Mouse (Mus musculus) G1E (cell line): Measurements from ENCODE around the gene Tmem104. TPM values are rescaled to one million over a fixed set of nuclear protein-coding genes. Genes with fewer than 3 reads are reported as not detected.

Experiments
- ATAC-seq: 2 replicates; pipeline ENCODE4 v1.8.0; 2016; ENCODE audit warnings: mild to moderate bottlenecking; ENCODE audit not compliant: insufficient number of reproducible peaks, poor library complexity, low FRiP score, severe bottlenecking; ENCODE audit errors: extremely low read depth
- DNase-seq: peaks from one replicate; pipeline ENCODE4 v3.0.0; 2012; ENCODE audit warnings: low spot score
- H3K27me3 ChIP-seq: 2 replicates; pipeline ENCODE4 v1.6.1; 2012; ENCODE audit warnings: mild to moderate bottlenecking, low read length, inconsistent platforms; ENCODE audit not compliant: insufficient read depth
- H3K36me3 ChIP-seq: replicated peaks from 2 replicates; pipeline ENCODE3; 2012; ENCODE audit warnings: mild to moderate bottlenecking, inconsistent platforms
- H3K4me1 ChIP-seq: 2 replicates; pipeline ENCODE4 v1.6.1; 2012; ENCODE audit warnings: low read depth, low read length, inconsistent platforms, mixed read lengths; ENCODE audit not compliant: insufficient read depth
- H3K4me3 ChIP-seq: 2 replicates; pipeline ENCODE4 v1.5.1; 2012; ENCODE audit warnings: low read depth, mild to moderate bottlenecking, inconsistent platforms, low read length, moderate library complexity, mixed read lengths
- H3K9me3 ChIP-seq: replicated peaks from 2 replicates; pipeline ENCODE4 v1.6.1; 2012; ENCODE audit warnings: inconsistent platforms
- CTCF ChIP-seq: IDR thresholded peaks from 2 replicates; pipeline ENCODE4 v1.5.1; 2012; ENCODE audit warnings: low read depth, low read length, inconsistent platforms, mixed read lengths
- GATA1 ChIP-seq: IDR thresholded peaks from 2 replicates; pipeline ENCODE4 v1.6.1; 2012; ENCODE audit warnings: borderline replicate concordance, low read length, inconsistent platforms, mixed read lengths
- GATA2 ChIP-seq: IDR thresholded peaks from 2 replicates; pipeline ENCODE4 v1.6.1; 2012; ENCODE audit warnings: low read depth, low read length, inconsistent platforms, borderline replicate concordance
- POLR2AphosphoS5 ChIP-seq: IDR thresholded peaks from 2 replicates; pipeline ENCODE4 v1.6.1; 2012; ENCODE audit warnings: low read depth, low read length, inconsistent platforms; ENCODE audit not compliant: insufficient replicate concordance
- TAL1 ChIP-seq: conservative IDR thresholded peaks from 2 replicates; pipeline ENCODE4 v1.6.1; 2012; ENCODE audit warnings: low read depth, low read length, inconsistent platforms, mixed read lengths
- polyA plus RNA-seq: library from polyadenylated mRNA; stranded (reverse); fragments of >175 nt; gene quantifications from 2 replicates; pipeline ENCODE4 v1.2.3, GENCODE M21; 2012
- total RNA-seq, 2 experiments: library from RNA; stranded (forward) in 1 of 2; stranded (reverse) in 1 of 2; fragments of 200-1000 nt in 1 of 2; fragments of >200 nt in 1 of 2; fragmentation: Nextera tagmentation in 1 of 2; gene quantifications; 2 replicates each; pipeline ENCODE4 v1.2.3; 2014 to 2017

The Tmem104 gene
- total and polyA plus RNA-seq, 3 experiments = 2.6 to 23.2 (median 14.7) TPM

DNA sequence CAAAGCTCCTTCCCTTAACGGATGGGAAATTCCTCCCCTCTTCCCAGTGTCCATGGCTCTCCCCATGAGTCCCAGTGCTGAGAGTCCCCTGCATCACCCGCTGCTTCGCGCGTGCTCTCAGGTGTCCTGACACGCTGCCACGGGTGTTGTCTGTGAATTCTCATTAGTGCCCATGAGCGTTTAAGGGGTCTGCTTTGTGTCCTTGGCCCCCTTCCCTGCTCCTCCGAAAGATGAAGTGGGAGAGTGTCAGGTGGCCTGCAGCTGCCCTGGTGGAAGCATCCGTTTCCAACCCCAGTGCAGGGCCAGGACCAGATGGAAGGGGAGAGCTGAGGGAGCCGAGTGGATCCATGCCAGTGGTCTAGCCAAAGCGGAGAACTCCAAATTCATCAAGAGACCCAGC is 20.8 kb downstream of the Tmem104 start:
- DNase-seq (no peak), ATAC-seq (no peak)
- Histone ChIP-seq H3K4me1 (peaks cover 30% of the 10 kb centered on the region), H3K27me3 (no peaks in the 10 kb centered on the region), H3K36me3 (peaks cover 100% of the 10 kb centered on the region), H3K4me3 (no peak overlapping the region), H3K9me3 (no peaks in the 10 kb centered on the region)
- TF ChIP-seq GATA2 = no peak
- no peak for TF ChIP-seq CTCF
- TF ChIP-seq TAL1 = no peak
- no peak for TF ChIP-seq POLR2AphosphoS5
- TF ChIP-seq GATA1 = no peak

DNA sequence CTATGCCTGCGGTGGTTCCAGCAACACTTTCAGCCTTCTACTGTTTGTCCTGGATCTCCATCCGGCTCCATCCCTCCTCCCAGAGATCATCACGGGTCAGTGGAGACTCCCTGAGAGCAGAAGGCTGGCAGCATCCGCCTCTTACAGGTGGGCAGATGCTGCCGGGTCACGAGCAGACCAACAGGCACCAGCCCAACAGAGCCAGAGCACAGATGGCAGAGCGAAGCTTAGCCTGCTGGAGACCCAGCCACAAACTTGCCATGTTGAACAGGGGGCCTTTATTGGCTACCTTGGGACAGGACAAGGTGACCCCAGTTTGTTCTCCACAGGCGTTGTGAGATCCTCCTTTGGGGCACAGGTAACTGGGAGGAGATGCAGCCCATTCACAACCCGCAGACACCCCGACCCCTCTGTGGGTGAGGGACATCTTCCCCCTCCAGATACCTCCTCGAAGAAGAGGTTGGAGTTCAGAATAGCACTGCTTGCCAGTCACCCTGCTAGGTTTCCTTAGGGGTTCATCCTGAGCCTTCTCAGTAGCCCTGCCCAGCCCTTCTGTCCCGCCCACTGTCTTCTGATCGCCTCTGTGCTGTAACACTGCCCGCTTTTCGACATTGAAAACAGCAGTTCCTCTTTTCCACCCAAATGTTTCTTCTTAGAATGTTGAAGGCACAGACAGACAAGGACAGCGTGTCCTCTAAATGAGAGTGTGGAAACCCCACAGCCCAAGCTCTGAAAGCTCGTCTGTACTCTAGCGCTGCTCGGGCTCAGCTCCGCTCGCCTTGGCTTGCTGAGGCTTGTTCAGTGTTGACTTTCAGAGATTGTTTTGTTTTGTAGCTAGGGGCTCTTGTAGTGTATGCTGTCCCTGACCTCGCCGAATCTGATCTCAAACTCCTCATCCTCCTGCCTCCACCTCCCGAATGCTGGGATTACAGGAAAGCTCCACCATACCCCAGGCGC is 21.8 kb downstream of the Tmem104 start:
- peaks cover 100% of the 10 kb centered on the region for H3K36me3 ChIP-seq
- no peak for DNase-seq
- peak; percentile 45; the same call in 1 of the 2 replicates for ATAC-seq
- H3K4me1 ChIP-seq = peaks cover 30% of the 10 kb centered on the region
- no peaks in the 10 kb centered on the region for H3K9me3 ChIP-seq
- no peak overlapping the region; the same call in 1 of the 2 replicates for H3K4me3 ChIP-seq
- TF ChIP-seq CTCF (no peak), POLR2AphosphoS5 (no peak), GATA1 (no peak), TAL1 (no peak), GATA2 (no peak)
- H3K27me3 ChIP-seq = no peaks in the 10 kb centered on the region

GRCm38 (mm10) chr11:115209958-115210357 is 22.7 kb downstream of the Tmem104 start:
- no peaks in the 10 kb centered on the region for H3K9me3 ChIP-seq
- ATAC-seq (no peak), DNase-seq (no peak)
- TF ChIP-seq POLR2AphosphoS5 = no peak
- no peak for TF ChIP-seq TAL1
- no peak for TF ChIP-seq CTCF
- H3K4me3 ChIP-seq = no peak overlapping the region
- peaks cover 100% of the 10 kb centered on the region for H3K36me3 ChIP-seq
- no peaks in the 10 kb centered on the region for H3K27me3 ChIP-seq
- peaks cover 30% of the 10 kb centered on the region for H3K4me1 ChIP-seq

- Histone ChIP-seq H3K4me1 (peaks cover 39% of the 10 kb centered on the region), H3K4me3 (no peak overlapping the region), H3K9me3 (no peaks in the 10 kb centered on the region), H3K27me3 (no peaks in the 10 kb centered on the region), H3K36me3 (peaks cover 97% of the 10 kb centered on the region)
- TF ChIP-seq POLR2AphosphoS5 (no peak), GATA1 (no peak), GATA2 (no peak), TAL1 (no peak), CTCF (no peak)
- ATAC-seq = no peak
- no peak for DNase-seq
These were observed 24.8 kb downstream of the Tmem104 start for GRCm38 (mm10) chr11:115212116-115212515.

DNA sequence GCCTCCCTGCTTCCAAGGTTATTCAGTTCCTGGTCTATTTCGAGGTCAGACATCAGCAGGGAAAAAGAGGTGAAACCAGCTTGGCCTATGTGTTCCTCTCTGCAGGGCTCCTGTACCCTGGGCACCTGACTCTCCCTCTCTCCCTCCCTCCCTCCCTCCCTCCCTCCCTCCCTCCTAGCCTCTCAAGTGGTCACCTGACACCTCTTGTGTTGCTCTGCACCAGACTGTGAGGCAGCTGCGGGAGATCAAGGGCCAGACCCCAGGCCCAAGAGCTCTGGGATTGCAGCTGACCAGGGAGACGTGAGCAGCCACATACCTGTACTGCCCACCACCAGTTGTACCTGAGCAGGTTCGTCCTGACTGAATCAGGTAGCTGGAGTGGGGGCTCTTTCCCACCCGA is 27.8 kb downstream of the Tmem104 start:
- no peak for ATAC-seq
- Histone ChIP-seq H3K9me3 (no peaks in the 10 kb centered on the region), H3K36me3 (peaks cover 97% of the 10 kb centered on the region), H3K4me1 (peaks cover 42% of the 10 kb centered on the region), H3K27me3 (no peaks in the 10 kb centered on the region), H3K4me3 (no peak overlapping the region)
- TF ChIP-seq GATA2 (no peak), CTCF (no peak), GATA1 (no peak), TAL1 (no peak), POLR2AphosphoS5 (no peak)
- no peak for DNase-seq

DNA sequence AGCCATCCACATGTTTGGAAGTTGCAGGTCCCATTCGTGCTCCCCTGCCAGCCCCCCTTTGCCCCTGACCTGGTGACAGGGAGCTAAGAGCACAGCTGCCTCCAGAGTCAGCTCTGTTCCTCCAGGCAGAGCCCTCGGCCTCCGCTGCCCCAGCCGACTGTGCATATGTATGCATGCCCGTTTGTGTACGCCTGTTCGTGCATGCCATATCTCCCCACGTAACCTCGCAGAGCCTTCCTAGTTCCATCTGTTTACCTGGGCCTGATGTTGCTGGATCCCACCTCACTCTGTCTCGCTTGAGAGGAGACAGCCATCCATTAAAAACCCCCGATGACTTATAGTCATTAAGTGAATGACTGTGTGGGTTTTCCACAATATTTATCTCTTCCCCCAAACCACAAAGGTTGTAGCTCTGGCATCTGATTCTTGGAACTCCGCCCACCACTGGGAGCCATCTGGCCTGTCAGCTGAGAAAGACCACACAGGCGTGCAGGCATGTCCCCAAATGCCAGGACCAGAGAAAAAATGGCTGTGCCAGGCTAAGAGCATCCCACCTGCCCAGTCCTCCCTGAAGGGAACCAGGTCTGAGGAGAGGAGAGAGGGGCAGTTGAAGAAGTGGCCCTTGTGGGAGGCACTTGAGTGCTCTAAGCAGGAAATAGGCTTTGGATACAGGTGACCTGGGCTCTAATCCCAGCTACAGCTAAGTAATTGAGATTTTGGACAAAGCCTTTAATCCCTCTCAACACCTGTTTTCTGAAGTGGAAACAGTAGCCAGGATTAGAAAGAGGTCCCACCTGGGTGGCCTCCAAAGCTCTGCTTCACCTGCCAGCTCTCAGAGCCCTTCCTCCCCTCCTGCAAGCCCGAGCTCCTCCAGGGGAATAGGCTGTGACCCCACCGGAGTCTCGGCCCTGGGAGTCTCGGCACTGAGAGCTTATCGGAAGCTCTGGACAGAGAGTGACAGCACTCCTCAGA is 30.4 kb downstream of the Tmem104 start:
- peaks cover 90% of the 10 kb centered on the region for H3K36me3 ChIP-seq
- TF ChIP-seq GATA1 = no peak
- no peak for TF ChIP-seq POLR2AphosphoS5
- no peak for TF ChIP-seq GATA2
- TF ChIP-seq TAL1 = no peak
- no peak for TF ChIP-seq CTCF

More for the DNA sequence above, 30.4 kb downstream of the Tmem104 start:
- DNase-seq = peak; percentile 37
- Histone ChIP-seq H3K4me1 (peaks cover 34% of the 10 kb centered on the region), H3K4me3 (peak overlapping the region; percentile 51; the same call in 1 of the 2 replicates), H3K9me3 (no peaks in the 10 kb centered on the region), H3K27me3 (no peaks in the 10 kb centered on the region)
- peak; percentile 65 for ATAC-seq
